Mouse (Mus musculus) cerebellum, adult 2 months (tissue): ENCODE data around the gene Prss2.

Experiments used
- CTCF ChIP-seq: fragments of 200-500 bp; IDR thresholded peaks from 2 replicates; pipeline ENCODE4 v1.5.1; 2011; ENCODE audit warnings: low read depth, mild to moderate bottlenecking, control low read depth, low read length, moderate library complexity, borderline replicate concordance; ENCODE audit not compliant: insufficient read depth
- POLR2A ChIP-seq: fragments of 200-500 bp; IDR thresholded peaks from 2 replicates; pipeline ENCODE4 v1.6.1; 2011; ENCODE audit warnings: low read length, control low read depth, borderline replicate concordance; ENCODE audit not compliant: insufficient read depth

GRCm38 (mm10) chr6:41560273-41560672, 38.7 kb downstream of the Prss2 start:
- TF ChIP-seq POLR2A (no peak), CTCF (no peak)
